Mouse (Mus musculus) testis, postnatal 14 days (tissue): ENCODE results near the gene Lrrc8b.
A peak's percentile ranks its signal among the peaks of the same experiment; 100 is the strongest.

Source experiments
- DNase-seq: peaks from one replicate; pipeline ENCODE4 v3.0.0; 2021; ENCODE audit warnings: low spot score

Gene Lrrc8b

DNA sequence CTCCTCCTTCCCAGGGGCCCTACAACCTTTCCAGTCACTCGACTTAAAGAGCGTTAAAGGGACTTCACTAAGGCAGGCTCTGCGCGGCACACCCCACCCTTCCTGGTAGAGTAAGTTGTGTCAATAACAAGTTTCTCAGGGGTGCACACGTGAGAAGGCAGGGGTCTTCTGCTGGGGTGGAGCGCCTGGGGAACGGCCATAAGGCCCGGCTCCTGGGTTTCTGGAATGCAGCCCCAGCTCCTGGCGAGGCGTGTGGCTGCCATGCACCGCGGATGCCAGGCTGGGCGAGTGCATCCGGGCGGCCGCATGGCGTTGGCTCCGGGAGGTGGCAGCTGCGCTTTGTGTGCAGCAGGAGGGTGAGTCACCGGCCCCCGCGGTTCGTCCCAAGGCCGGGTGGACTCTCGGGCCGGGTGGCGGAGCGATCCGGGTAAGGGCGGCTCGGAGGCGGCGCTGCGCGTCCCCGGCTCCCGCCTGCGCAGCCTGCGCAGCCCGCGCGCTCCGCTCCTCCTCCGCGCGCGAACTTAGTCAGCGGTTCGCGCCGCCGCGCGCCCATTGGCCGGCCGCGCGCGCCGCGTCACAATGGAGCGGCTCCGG, at the start of gene Lrrc8b:
Lrrc8b (plus strand) TSS at position 578 of the 594 bp plus-strand sequence.
- peak; percentile 77 for DNase-seq

DNA sequence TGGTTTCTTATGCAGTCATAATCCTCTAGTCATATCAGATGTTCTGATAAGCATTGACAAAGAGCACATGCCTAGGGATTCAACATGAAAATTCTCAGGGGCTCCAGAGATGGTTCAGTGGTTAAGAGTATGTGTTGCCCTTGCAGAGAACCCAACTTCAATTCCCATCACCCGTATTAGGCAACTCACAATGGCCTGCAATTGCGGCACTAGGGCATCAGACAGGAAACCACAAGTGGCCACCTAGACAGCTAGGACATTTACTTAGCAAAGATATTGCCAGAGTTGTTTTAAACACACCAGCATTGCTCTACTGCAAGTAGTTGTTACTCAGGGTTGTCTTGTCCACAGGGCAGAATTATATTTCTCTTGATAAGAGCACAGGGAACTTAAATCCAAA, 34.1 kb upstream of the Lrrc8b start:
- no peak for DNase-seq

DNA sequence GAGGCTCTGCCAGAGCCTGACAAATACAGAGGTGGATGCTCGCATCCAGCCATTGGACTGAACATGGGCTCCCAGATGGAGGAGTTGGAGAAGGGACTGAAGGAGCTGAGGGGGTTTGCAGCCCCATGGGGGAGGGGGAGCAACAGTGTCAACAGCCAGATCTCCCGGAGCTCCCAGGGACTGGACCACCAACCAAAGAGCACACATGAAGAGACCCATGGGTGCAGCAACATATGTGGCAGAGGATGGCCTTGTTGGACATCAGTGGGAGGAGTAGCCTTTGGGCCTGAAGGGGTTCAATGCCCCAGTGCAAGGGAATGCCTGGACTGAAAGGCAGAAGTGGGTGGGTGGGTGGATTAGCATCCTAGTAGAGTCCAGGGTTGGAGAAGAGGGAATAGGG, 25.2 kb upstream of the Lrrc8b start:
- no peak for DNase-seq

DNA sequence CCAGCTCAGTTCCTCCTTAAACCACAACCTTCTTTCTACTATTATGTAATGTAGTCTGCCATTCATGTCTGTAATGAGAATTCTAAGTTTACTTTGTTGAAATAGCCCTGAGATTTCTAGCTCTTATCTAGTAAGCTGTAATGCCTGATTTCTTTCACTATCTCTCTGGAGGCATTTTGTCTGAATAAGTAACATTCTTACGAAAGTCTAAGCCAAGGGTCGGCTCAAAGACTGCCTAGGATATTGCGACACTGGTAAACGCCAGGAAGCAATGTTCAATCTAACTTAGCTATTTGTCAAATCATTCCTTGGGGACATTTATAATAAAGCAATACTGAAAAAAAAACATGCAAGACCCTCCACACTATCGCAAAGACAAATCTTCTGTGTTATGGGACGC, 21.8 kb upstream of the Lrrc8b start:
- no peak for DNase-seq

DNA sequence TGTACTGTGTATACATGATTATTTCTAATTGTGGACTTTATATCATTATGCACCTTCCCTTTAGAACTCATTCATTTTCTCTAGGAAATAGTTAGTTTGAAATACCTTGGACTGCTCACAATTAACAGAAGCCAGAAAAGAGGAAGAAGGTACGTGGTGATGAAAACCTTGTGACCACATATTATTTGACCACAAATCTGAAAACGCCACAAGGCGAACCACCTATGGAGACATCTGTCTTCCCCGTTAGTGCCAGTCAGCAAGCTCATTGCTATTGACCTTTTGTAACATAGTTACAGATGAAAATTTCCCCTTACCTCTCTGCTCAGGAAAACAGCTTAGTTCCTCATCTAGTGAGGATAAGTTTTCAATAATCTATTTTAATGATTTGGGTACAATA, 20.4 kb upstream of the Lrrc8b start:
- DNase-seq = no peak

DNA sequence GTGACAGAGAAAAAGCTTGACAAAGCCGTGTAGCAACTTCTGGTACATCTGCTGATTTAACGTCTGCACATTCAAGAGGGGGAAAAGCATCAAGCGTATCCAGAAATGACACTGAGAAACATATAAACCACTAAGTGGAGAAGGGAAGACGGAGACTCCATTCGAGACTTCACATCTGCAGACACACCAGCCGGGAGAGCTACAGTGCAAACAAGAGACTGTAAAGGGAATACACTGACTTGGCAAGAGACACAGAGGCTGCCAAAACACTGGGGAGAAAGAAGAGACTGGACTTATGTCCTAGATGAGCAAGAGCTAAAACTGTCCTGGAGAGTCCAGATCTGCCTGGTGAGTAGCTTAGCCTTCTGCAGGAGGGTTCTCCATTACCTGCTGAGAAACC, 16.6 kb upstream of the Lrrc8b start:
- DNase-seq = no peak

DNA sequence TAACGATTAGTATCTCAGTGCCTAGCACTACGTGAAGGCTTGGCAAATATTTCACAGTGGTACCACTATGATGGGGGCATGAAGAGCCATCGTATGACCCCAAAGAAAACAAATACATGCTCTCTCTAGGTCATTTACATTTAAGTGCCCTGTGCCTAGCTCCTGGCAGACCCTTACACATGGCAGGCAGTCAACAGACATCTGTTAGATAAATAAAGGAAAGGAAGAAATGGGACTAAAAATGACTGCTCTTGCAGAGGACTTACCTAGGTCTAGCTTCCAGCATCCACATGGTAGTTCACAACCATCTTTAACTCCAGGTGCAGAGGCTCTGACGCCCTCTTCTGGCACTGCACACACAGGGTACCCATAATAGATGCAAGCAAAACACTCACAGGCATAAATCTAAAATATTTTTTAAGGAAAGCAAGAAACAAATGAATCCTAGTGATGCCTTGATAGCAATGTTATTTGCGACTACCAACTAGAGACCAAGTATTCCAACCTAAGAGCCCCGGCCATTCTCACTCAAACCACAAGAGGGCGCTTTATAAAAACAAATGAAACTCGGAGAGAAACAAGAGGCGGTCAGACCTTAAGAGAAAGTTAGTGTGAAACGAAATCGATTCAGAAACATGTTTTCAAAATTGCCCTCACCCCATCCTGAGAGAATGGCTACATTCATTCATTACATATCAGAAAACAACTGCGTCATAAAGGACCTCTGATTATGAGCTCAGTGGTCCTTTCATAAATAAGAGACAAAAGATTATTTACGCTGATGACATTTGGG, 15.7 kb upstream of the Lrrc8b start:
- DNase-seq = peak; percentile 57

DNA sequence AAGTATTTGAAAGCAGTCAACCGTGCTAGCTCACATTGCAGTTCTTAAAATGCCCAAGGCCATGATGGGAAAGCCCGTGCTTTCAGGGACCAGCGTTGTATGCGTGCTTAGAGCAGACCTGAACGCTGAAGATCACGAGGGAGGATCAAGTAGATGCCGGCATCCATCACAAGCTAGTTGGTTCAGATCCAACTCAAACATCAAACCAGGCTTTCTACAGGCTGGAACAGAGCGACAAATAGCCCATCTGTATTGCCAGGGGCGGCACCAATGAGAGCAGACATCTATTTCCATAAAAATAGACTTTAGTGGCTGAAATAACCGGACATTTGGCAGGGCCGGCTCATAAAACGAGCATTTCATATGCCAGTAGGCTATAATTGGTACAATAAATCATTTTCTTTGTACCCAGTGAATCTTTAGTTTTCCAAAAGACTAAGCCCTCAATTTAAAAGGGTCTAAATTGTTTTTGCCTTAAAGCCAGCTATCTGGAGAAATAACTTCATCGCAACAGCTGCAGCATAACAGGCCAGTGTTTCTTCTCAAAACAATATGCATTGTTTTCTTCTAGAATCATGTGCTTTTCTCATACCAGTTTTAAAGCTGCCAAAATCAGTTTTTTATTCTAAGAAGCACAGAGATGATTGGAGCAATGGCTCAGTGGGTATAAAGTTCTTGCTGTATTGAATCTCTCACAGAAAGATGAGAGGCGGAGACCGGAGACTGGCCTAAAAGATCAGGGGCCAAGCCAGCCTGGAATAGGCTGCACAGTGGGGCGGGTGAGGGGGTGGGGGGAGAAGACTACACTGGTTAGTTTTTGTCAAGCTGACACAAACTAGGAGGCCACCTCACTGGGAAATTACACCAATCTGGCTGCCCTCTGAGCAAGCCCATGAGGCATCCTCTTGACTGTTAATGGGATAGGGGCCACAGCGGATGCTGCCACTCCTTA, 14.9 kb upstream of the Lrrc8b start:
- no peak for DNase-seq

DNA sequence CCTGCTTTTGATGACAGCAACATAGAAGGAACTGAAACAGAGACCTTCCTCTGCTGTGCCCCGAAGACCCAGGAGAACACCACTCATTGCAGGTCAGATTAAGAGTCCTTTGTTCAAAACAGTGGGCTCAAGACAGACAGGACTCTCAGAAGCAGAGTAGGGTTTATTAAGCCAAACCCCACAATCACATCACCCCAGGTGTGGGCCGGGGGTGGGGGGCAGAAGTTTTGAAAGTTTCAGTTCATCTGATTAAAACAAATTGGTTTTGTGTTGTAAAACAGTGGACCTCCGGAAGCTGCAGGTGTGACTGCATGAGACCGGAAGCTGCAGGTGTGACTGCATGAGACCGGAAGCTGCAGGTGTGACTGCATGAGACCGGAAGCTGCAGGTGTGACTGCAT, 14.0 kb upstream of the Lrrc8b start:
- DNase-seq = no peak

DNA sequence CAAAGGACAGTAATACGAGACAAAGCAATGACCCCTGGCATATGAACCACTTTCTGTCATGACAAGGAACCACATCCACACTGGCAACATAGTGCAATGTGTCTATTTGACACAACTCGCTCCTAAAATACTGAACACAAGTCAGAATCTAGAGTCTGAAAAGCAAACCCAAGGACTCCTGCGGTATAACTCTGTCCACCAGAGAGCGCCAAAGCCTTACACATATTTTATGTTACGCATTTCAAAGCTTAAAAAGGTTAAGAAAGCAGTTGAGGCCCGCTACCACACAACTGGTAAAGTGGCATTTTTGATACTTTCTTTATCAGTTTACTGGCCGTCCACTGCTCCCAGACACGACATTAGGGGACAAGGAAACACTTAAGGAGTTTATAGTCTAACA, 10.6 kb upstream of the Lrrc8b start:
- DNase-seq = no peak

DNA sequence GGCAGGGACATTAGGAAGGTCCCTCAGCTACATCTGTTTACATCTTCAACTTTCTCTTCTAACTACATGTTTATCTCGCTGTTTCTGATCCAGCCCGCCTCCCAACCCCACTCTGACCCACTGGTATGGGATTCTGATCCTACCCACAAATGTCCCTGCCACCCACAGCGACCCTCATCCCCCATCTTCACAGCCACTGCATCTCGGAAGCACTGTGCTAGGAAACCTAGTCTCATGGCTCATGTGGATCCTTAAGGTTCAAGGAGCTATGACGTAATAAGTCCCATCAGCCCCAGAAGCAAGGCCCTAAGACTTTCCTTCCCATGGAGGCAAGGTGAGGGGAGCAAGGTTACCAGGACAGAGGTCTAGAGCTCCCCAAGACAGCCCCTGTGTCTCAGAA, 7.9 kb upstream of the Lrrc8b start:
- DNase-seq = no peak

DNA sequence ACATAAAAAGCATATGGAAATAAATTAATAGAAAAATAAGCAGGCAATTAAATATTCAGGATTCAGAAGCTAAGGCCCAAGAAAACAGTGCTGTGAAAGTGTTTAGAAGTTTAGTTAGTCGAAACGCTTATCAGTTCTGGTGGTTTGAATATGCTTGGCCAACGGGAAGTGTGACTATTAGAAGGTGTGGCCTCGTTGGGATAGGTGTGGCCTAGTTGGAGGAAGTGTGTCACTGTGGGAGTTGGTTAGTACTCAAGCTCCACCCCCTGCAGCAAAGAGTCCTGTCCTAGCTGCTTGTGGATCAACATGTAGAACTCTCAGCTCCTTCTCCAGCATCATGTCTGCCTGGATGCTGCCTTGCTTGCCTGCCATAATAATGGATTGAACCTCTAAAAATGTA, 6.5 kb upstream of the Lrrc8b start:
- DNase-seq = no peak

DNA sequence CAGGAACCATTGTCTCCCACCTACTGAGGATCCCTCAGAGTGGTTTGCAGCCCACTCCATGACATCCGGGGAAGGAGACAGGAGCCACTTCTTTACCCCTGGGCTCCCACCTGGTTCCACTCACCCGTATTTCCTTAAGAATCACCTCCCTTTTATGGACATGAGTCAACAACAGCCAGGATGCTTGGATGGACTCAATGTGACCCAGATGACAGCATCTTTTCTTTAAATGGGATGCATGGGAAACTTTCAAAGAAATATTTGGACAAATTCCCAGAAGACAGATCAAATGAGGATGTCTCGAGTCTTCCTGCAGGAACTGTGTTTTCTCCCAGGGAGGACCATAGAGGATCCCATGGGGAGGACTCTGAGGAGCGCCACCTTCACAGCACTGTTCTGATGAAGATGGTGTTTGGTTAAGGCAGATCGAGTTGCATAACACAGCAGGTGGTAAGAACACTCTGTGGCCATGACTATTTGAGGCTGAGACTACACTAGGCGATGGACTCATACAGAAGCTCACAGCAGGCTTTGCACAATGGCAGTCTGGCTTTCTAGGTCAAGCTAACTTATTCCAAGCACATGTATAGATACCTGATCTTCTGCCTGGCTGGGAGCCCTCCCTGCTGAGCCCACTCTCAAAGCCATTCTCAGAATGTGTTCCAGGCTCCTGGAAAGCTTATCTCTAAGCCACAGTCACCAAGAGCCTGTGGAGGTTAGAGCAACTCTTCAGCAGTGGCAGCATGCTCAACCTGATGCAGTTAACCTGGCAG, 4.9 kb upstream of the Lrrc8b start:
- no peak for DNase-seq

DNA sequence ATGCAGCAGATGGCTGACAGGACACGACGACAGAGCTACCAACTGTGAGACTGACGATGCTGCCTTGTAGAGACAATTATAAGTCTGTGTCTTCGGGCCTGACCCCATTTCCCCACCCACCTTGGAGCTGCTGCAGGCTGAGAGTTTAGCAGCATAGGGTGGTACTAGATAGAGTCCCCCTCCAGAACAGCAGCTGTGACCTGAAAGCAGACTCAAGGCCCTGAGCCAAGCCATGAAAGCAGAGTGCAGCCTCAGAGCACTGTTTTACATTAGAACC, 4.3 kb upstream of the Lrrc8b start:
- DNase-seq = no peak

DNA sequence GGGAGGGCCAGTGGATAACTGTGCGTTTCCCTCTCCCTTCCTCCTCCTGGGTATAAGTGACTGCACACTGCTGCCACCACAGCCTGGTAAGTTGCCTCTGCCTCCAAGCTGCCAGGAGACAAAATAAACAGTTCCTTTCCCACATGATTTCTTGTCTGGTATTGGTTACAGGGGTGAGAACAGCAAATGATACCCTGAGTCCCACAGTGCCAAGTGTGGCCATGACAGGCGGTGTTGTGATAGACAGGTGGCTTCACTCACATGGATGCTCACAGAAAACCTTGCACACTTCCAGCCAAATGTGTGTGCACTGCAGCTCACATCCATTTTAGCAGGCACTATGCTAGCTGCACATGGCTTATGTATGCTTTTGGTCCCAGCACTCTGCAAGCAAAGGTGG, 3.8 kb upstream of the Lrrc8b start:
- DNase-seq = no peak

DNA sequence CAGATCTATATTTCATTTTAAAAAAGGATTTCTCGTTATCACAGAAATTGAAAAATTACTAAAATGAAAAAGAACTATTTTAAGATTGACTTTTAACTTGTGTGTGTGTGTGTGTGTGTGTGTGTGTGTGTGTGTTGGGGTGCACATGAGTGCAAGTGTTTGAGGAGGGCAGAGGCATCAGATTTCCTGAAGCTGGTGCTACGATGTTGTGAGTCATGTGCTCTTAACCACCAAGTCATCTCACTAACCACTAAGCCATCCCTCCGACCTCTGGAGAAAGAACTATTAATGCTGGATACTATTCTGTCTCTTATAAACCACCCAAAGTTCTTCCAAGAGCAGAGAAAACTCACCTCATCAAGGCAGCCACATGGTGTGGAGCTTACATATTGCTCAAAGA, 2.9 kb upstream of the Lrrc8b start:
- no peak for DNase-seq

DNA sequence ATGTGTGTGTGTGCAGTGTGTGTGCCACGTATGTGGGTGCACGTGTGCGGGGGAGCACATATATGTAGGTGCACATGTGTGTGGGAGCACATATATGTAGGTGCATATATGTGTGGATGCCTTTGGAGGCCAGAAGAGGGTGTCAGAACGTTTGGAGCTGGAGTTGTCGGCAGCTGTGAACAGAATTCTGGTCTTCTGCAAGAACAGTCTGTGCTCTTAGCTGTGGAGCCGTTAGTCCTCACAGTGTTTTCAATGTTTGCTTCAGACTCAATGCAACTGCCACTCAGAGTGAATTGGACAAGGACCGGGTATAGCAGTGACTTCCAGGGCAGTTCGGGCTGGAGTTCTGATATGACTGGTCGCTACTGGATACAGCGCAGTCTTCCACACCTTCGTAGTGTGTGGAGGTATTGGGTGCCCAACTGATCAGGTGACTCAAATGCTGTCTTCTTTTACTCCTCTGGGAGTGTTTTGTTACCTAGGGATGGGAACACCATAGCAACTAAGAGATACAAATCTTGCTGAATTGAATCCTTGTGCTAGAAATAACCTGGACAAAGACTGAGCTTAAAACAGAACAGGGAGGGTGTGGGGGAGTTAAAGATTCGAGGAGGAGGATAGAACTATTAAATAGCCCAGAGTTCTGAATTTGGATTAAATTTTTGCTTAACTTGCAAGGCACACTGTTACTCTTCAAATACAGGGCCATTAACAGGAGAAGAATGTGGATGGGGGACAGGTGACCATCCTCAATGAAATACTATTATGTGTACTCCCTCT, 1.0 kb upstream of the Lrrc8b start:
- peak; percentile 43 for DNase-seq

DNA sequence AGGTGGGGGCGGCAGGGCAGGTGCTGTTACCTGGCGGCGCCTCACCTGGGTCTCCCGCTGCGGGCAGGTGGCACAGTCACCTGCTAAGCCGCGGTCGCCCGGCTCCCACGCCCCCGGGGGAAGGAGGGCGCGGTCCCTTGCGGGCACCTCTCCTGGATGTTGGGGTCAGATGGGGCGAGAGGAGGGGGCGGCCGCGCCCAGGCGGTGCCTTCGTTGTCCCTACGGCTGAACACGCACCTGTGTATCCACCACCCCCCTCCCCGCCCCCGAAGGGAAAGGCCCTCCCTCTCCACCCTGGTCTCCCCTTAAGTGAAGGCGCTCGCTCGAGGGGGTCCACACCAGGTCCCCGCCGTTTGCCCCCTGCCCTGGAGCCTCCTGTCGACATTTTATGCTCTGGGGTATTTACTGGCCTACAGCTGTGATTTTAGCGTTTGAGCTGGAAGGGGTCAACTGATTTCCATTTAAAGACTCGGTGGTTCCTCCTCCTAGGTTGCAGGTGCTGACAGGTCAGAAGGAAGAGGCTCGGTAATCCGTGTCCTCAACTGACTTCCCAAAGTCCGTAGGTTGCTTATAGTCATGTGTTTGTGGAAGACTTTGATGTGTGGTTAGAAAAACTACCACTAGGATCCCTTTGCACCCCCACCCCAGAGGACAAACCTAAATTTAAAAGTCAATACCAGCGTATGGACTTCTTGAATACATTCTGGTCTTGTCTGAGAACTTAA, 538 bp downstream of the Lrrc8b start:
- DNase-seq = peak; percentile 23

DNA sequence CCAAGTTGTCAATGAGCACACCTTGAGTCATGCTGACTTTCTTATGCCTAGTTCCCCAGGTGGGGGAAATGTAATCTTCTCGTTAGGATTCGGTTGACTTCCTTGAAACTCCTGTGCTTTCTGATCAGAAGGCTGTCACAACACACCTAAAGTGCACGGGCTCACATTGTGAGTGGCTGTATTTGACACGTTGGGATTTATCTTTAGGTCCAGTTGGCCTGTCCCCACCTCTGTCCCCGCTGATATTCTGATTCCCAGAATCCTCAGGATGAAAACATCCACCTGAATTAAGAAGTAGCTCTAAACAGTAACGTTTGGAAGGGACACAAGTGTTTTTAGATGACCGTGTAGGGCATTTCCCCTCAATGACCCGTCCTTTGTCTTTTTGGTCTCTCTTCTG, 1.6 kb downstream of the Lrrc8b start:
- DNase-seq = no peak

DNA sequence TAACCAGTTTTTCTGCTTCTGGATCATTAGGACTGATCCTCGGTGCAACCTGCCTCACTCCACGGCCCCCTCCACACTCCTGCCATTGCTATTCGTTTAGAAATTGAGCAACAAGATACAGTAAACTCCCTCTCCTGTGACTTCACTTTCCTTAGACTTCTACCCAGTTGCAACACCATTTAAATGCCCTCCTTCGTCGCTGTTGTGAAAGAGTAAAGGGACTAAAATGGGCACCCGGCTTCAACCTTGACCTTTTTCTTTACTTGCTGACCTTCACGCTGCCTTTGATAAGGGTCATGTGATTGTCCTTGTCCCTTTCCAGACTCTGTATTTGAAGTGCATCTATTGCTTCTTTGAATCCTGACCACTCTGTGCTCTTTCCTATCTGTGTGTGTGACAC, 2.8 kb downstream of the Lrrc8b start:
- no peak for DNase-seq

DNA sequence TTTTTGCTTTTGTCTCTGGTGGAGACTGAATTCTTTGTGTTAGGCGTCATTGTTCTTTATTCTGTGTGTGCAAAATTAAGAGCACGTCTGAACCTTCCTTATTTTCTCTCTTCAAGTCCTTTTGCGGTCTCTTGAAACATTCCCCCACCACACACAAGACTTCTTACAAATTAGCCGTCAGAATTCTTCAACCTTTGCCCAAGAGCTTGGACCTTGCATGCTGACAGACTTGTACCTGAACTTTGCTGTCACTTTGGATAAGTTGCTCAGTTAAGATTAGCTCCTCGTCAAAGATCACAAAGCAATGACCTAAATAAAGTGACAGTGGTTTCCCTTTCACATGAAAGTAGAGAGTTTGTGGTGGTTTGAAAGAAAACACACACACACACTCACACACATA, 3.3 kb downstream of the Lrrc8b start:
- no peak for DNase-seq
